11 mouse cellular contexts compared by ENCODE assay signal in the genomic region with DNA sequence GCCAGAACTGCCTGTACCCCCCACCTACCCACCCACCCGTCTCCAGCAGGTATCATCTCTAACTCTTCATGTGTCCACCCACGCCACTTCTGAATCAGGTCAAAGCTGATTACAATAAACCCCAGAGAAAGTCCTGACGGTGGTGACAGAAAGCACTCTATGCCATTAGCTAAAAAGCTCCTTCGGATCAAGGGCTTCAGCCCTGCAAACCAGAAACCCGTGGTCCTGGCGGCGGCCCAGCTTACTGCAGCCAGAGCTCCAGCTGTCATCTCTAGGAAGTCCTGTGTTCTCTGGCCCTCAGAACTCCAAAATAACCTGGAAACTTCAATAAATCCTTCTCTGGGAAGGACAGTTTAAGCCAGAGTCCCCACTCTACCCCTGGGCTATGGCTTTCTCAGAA. TPM values are rescaled to one million over a fixed set of nuclear protein-coding genes. Genes with fewer than 3 reads are reported as not detected.
A peak's percentile ranks its signal among the peaks of the same experiment; 100 is the strongest.
DNase-seq lines count a peak whose midpoint lies in the region; ATAC-seq lines count a peak whose summit lies in the region.
"Had no signal": no experiment of that assay in that cellular context is flagged by ENCODE, and none has a peak within 500 bp of the region (broad histone marks: within the 10 kb centered on the region; RNA-seq: fewer than 3 reads in every experiment).

No protein-coding gene starts in this region.

- 36% methylated on average over 7 of the region's 7 CpGs for WGBS in hindbrain, embryonic 15.5 days
- WGBS in hindbrain, embryonic 14.5 days: 34% methylated on average over 7 of the region's 7 CpGs

- H3K4me1 ChIP-seq in hindbrain, embryonic 15.5 days (replicated peaks): peaks cover 32% of the 10 kb centered on the region
- H3K4me1 ChIP-seq in hindbrain, embryonic 14.5 days (replicated peaks; ENCODE audit: control insufficient read depth, insufficient read depth, low read length): peaks cover 13% of the 10 kb centered on the region; the same call in 1 of the 2 replicates

- 0 out of 2 replicates have a peak overlapping the region, but pooled peaks have one; percentile 86 for H3K4me2 ChIP-seq in hindbrain, embryonic 15.5 days
- no peak overlapping the region for H3K4me2 ChIP-seq in hindbrain, embryonic 14.5 days (replicated peaks)
- H3K4me2 ChIP-seq: lung, embryonic 15.5 days had no signal

- H3K27me3 ChIP-seq in hindbrain, embryonic 15.5 days: peaks cover 46% of the 10 kb centered on the region
- H3K27me3 ChIP-seq in hindbrain, embryonic 14.5 days (ENCODE audit: control insufficient read depth, insufficient read depth, low read length): peaks cover 65% of the 10 kb centered on the region

- H3K36me3 ChIP-seq in hindbrain, embryonic 15.5 days: no peaks in the 10 kb centered on the region
- H3K36me3 ChIP-seq in hindbrain, embryonic 14.5 days (replicated peaks; ENCODE audit: control insufficient read depth, insufficient read depth): no peaks in the 10 kb centered on the region
- H3K36me3 ChIP-seq: hindbrain, embryonic 10.5 days; lung, embryonic 15.5 days had no signal

- H3K4me3 ChIP-seq in hindbrain, embryonic 15.5 days: no peak overlapping the region
- H3K4me3 ChIP-seq in hindbrain, embryonic 14.5 days (replicated peaks; ENCODE audit: low read length): no peak overlapping the region
- H3K4me3 ChIP-seq: hindbrain, embryonic 10.5 days; lung, embryonic 15.5 days had no signal

- no peak overlapping the region for H3K27ac ChIP-seq in hindbrain, embryonic 15.5 days (replicated peaks)
- H3K27ac ChIP-seq in hindbrain, embryonic 14.5 days: no peak overlapping the region
- H3K27ac ChIP-seq: hindbrain, embryonic 10.5 days; lung, embryonic 15.5 days had no signal

- no peaks in the 10 kb centered on the region for H3K9me3 ChIP-seq in hindbrain, embryonic 15.5 days
- no peaks in the 10 kb centered on the region for H3K9me3 ChIP-seq in hindbrain, embryonic 14.5 days (ENCODE audit: control insufficient read depth, low read length)
- H3K9me3 ChIP-seq: hindbrain, embryonic 10.5 days; lung, embryonic 15.5 days had no signal

- ATAC-seq in CD4-positive, CD25-positive, alpha-beta regulatory T cell, adult 4 months: no peak
- ATAC-seq in hindbrain, embryonic 15.5 days (ENCODE audit: low FRiP score, low read depth): no peak
- no peak for ATAC-seq in hindbrain, embryonic 14.5 days (ENCODE audit: low FRiP score)

- DNase-seq in CD4-positive, CD25-positive, alpha-beta regulatory T cell, adult 2 months (ENCODE audit: low read depth, low spot score): peak; percentile 35
- no peak for DNase-seq in hindbrain, embryonic 14.5 days (ENCODE audit: low spot score)
- peak; percentile 57 for DNase-seq in right cerebral cortex, postnatal 14 days
- no peak for DNase-seq in right cerebral cortex, postnatal 25 days
- DNase-seq in retina, postnatal 7 days (ENCODE audit: low read depth, low spot score): peak; percentile 46
- no peak for DNase-seq in layer of hippocampus, adult 9-10 months (ENCODE audit: low spot score)
- DNase-seq: layer of hippocampus, postnatal 36 days had no signal

- no peak overlapping the region for H3K9ac ChIP-seq in hindbrain, embryonic 15.5 days
- H3K9ac ChIP-seq in hindbrain, embryonic 14.5 days: no peak overlapping the region
- H3K9ac ChIP-seq: lung, embryonic 15.5 days had no signal

RNA-seq across cellular contexts. Expression of gene Trnp1, which starts 2.6 kb away (rescaled TPM):
- not detected for polyA plus RNA-seq in CD4-positive, CD25-positive, alpha-beta regulatory T cell, adult 4 months (2017; shearing (Covaris generic))
- polyA plus RNA-seq in hindbrain, embryonic 15.5 days (2015; fragmentation: Nextera tagmentation; extraction: Ambion mirVana): 10.8 and 10.9 TPM in 2 replicates
- 12.3 and 14.8 TPM in 2 replicates for polyA plus RNA-seq in hindbrain, embryonic 14.5 days (2014; fragmentation: Nextera tagmentation; extraction: Ambion mirVana)

RNA-seq across cellular contexts. Expression of gene Tent5b, which starts 15.8 kb away (rescaled TPM):
- not detected for polyA plus RNA-seq in CD4-positive, CD25-positive, alpha-beta regulatory T cell, adult 4 months (2017; shearing (Covaris generic))
- 0.49 and 0.58 TPM in 2 replicates for polyA plus RNA-seq in hindbrain, embryonic 15.5 days (2015; fragmentation: Nextera tagmentation; extraction: Ambion mirVana)
- 0.09 and 0.16 TPM in 2 replicates for polyA plus RNA-seq in hindbrain, embryonic 14.5 days (2014; fragmentation: Nextera tagmentation; extraction: Ambion mirVana)

RNA-seq across cellular contexts. Expression of gene Kdf1, which starts 23.1 kb away (rescaled TPM):
- polyA plus RNA-seq in CD4-positive, CD25-positive, alpha-beta regulatory T cell, adult 4 months (2017; shearing (Covaris generic)): under 1 TPM in 1 of 2 experiments, not detected in 1; 0.58 TPM
- polyA plus RNA-seq in hindbrain, embryonic 15.5 days (2015; fragmentation: Nextera tagmentation; extraction: Ambion mirVana): 0.39 and 0.74 TPM in 2 replicates
- polyA plus RNA-seq in hindbrain, embryonic 14.5 days (2014; fragmentation: Nextera tagmentation; extraction: Ambion mirVana): 0.16 TPM in 1 of 2 replicates, not detected in the other

RNA-seq across cellular contexts. Expression of gene Nudc, which starts 50.1 kb away (rescaled TPM):
- polyA plus RNA-seq in CD4-positive, CD25-positive, alpha-beta regulatory T cell, adult 4 months (2017; shearing (Covaris generic)): 10 to 100 TPM; 29.9 to 34.3 TPM
- 253 and 272 TPM in 2 replicates for polyA plus RNA-seq in hindbrain, embryonic 15.5 days (2015; fragmentation: Nextera tagmentation; extraction: Ambion mirVana)
- 170 and 176 TPM in 2 replicates for polyA plus RNA-seq in hindbrain, embryonic 14.5 days (2014; fragmentation: Nextera tagmentation; extraction: Ambion mirVana)

RNA-seq across cellular contexts. Expression of gene Nr0b2, which starts 57.5 kb away (rescaled TPM):
- under 1 TPM in 1 of 2 experiments, not detected in 1; 0.28 TPM for polyA plus RNA-seq in CD4-positive, CD25-positive, alpha-beta regulatory T cell, adult 4 months (2017; shearing (Covaris generic))
- not detected in 2 replicates for polyA plus RNA-seq in hindbrain, embryonic 15.5 days (2015; fragmentation: Nextera tagmentation; extraction: Ambion mirVana)
- not detected in 2 replicates for polyA plus RNA-seq in hindbrain, embryonic 14.5 days (2014; fragmentation: Nextera tagmentation; extraction: Ambion mirVana)

Comparison
In these comparisons a context has a peak if more than half of its experiments do, and no peak if none do; other contexts are left out.
1. DNase-seq: peak in CD4-positive, CD25-positive, alpha-beta regulatory T cell, adult 2 months (single experiment), right cerebral cortex, postnatal 14 days (single experiment) and retina, postnatal 7 days (single experiment); none in hindbrain, embryonic 14.5 days (single experiment), right cerebral cortex, postnatal 25 days (single experiment) and layer of hippocampus, adult 9-10 months (single experiment).
2. RNA of gene Trnp1, which starts 2.6 kb away (polyA plus RNA-seq): 12.3 to 14.8 TPM in hindbrain, embryonic 14.5 days and 10.8 to 10.9 TPM in hindbrain, embryonic 15.5 days; not detected in CD4-positive, CD25-positive, alpha-beta regulatory T cell, adult 4 months; every median in the first group is over 10 times any median in the second.